Mouse (Mus musculus) kidney, adult 2 months (tissue): ENCODE measurements around the gene Dmrtb1. TPM values are rescaled to one million over a fixed set of nuclear protein-coding genes. Genes with fewer than 3 reads are reported as not detected.

ENCODE experiments used
- DNase-seq: peaks from one replicate; pipeline ENCODE4 v3.0.0; 2021
- H3K27ac ChIP-seq: fragments of 200-500 bp; 2 replicates; pipeline ENCODE4 v1.5.1; 2012; ENCODE audit warnings: low read depth, low read length, control low read depth, inconsistent platforms; ENCODE audit not compliant: insufficient read depth
- H3K27me3 ChIP-seq: fragments of 200-500 bp; replicated peaks from 2 replicates; pipeline ENCODE4 v1.6.1; 2012; ENCODE audit warnings: mild to moderate bottlenecking, moderate library complexity, low read length, inconsistent platforms; ENCODE audit not compliant: control insufficient read depth, insufficient read depth
- H3K36me3 ChIP-seq: fragments of 200-500 bp; 2 replicates; pipeline ENCODE4 v1.6.1; 2012; ENCODE audit warnings: mild to moderate bottlenecking, moderate library complexity, low read length, inconsistent platforms; ENCODE audit not compliant: control insufficient read depth, insufficient read depth
- H3K4me1 ChIP-seq: fragments of 200-500 bp; 2 replicates; pipeline ENCODE4 v1.6.1; 2011; ENCODE audit warnings: low read length; ENCODE audit not compliant: control insufficient read depth, insufficient read depth
- H3K4me3 ChIP-seq: fragments of 200-500 bp; 2 replicates; pipeline ENCODE4 v1.5.1; 2011; ENCODE audit warnings: mild to moderate bottlenecking, low read depth, low read length, control low read depth; ENCODE audit not compliant: insufficient read depth
- CTCF ChIP-seq: fragments of 200-500 bp; conservative IDR thresholded peaks from 2 replicates; pipeline ENCODE4 v1.5.1; 2011; ENCODE audit warnings: low read depth, mild to moderate bottlenecking, control low read depth, low read length, moderate library complexity, mixed read lengths; ENCODE audit not compliant: insufficient read depth, insufficient read length
- POLR2A ChIP-seq: fragments of 200-500 bp; IDR thresholded peaks from one replicate; pipeline ENCODE4 v1.6.1; 2011; ENCODE audit warnings: low read depth, low read length, control low read depth
- WGBS: fragments of 180-500 bp; shearing (Covaris S2); methylation state at CpG from one replicate; pipeline ENCODE4 v1.1.7; 2018; 5-methylcytosine and 5-hydroxymethylcytosine counted together
- polyA plus RNA-seq: library from polyadenylated mRNA; depleted of rRNA; stranded (reverse); fragments of >200 nt; gene quantifications from 2 replicates; pipeline ENCODE4 v1.2.3, GENCODE M21; 2012

Gene Dmrtb1
- polyA plus RNA-seq, 1 experiment: 0.20 TPM

- Histone ChIP-seq H3K27ac (no peak overlapping the region), H3K4me3 (no peak overlapping the region), H3K4me1 (no peaks in the 10 kb centered on the region), H3K36me3 (no peaks in the 10 kb centered on the region), H3K27me3 (no peaks in the 10 kb centered on the region)
- no peak for DNase-seq
- WGBS: 42% methylated on average over 9 of the region's 9 CpGs
- TF ChIP-seq POLR2A: no peak
- no peak for TF ChIP-seq CTCF
These were observed 2.8 kb downstream of the Dmrtb1 start for GRCm38 (mm10) chr4:107681099-107681849.

GRCm38 (mm10) chr4:107680311-107681098 lies 3.5 kb downstream of the Dmrtb1 start:
- Histone ChIP-seq H3K4me3 (no peak overlapping the region), H3K4me1 (no peaks in the 10 kb centered on the region), H3K27ac (no peak overlapping the region), H3K27me3 (no peaks in the 10 kb centered on the region), H3K36me3 (no peaks in the 10 kb centered on the region)
- 59% methylated on average over 15 of the region's 15 CpGs for WGBS
- no peak for TF ChIP-seq CTCF
- no peak for TF ChIP-seq POLR2A
- no peak for DNase-seq

- TF ChIP-seq POLR2A: no peak
- no peak for TF ChIP-seq CTCF
These were observed 8.4 kb downstream of the Dmrtb1 start for GRCm38 (mm10) chr4:107675645-107676044.

GRCm38 (mm10) chr4:107674322-107674644 lies 9.7 kb downstream of the Dmrtb1 start:
- 25% methylated on average over 5 of the region's 5 CpGs for WGBS
- Histone ChIP-seq H3K4me1 (no peaks in the 10 kb centered on the region), H3K4me3 (no peak overlapping the region), H3K27ac (no peak overlapping the region), H3K36me3 (no peaks in the 10 kb centered on the region), H3K27me3 (no peaks in the 10 kb centered on the region)
- no peak for DNase-seq
- TF ChIP-seq CTCF (no peak), POLR2A (no peak)

More at GRCm38 (mm10) chr4:107675645-107676044, 8.4 kb downstream of the Dmrtb1 start:
- Histone ChIP-seq H3K36me3 (no peaks in the 10 kb centered on the region), H3K4me3 (no peak overlapping the region), H3K27ac (no peak overlapping the region), H3K4me1 (no peaks in the 10 kb centered on the region), H3K27me3 (no peaks in the 10 kb centered on the region)
- DNase-seq: no peak
- 51% methylated on average over 10 of the region's 10 CpGs for WGBS

GRCm38 (mm10) chr4:107673638-107674321 lies 10.2 kb downstream of the Dmrtb1 start:
- Histone ChIP-seq H3K27ac (no peak overlapping the region), H3K27me3 (no peaks in the 10 kb centered on the region), H3K36me3 (no peaks in the 10 kb centered on the region), H3K4me3 (no peak overlapping the region), H3K4me1 (no peaks in the 10 kb centered on the region)
- peak; percentile 71 for DNase-seq
- WGBS: 18% methylated on average over 23 of the region's 23 CpGs
- TF ChIP-seq CTCF (peak; percentile 54; the same call in 1 of the 2 replicates), POLR2A (no peak)

- no peak for TF ChIP-seq POLR2A
- no peak for TF ChIP-seq CTCF
- H3K36me3 ChIP-seq: no peaks in the 10 kb centered on the region
- no peak overlapping the region for H3K27ac ChIP-seq
- no peaks in the 10 kb centered on the region for H3K4me1 ChIP-seq
- H3K27me3 ChIP-seq: no peaks in the 10 kb centered on the region
- DNase-seq: no peak
- 66% methylated on average over 5 of the region's 5 CpGs for WGBS
- no peak overlapping the region for H3K4me3 ChIP-seq
These were observed 13.3 kb downstream of the Dmrtb1 start for GRCm38 (mm10) chr4:107670731-107671130.

GRCm38 (mm10) chr4:107668514-107668913 lies 15.5 kb downstream of the Dmrtb1 start:
- no peak for DNase-seq
- WGBS: 77% methylated on average over 2 of the region's 2 CpGs
- Histone ChIP-seq H3K27ac (no peak overlapping the region), H3K4me1 (no peaks in the 10 kb centered on the region), H3K27me3 (no peaks in the 10 kb centered on the region), H3K36me3 (no peaks in the 10 kb centered on the region), H3K4me3 (no peak overlapping the region)
- no peak for TF ChIP-seq POLR2A
- TF ChIP-seq CTCF: no peak
